Mouse (Mus musculus) liver, postnatal 0 days (tissue): ENCODE measurements around the gene Stra8. TPM values are rescaled to one million over a fixed set of nuclear protein-coding genes. Genes with fewer than 3 reads are reported as not detected.

ENCODE experiments used
- ATAC-seq: fragments of 200-750 bp; cut with Nextera tagmentation; 2 replicates; pipeline ENCODE4 v1.8.0; 2017; ENCODE audit warnings: mild to moderate bottlenecking, moderate library complexity
- DNase-seq: peaks from one replicate; pipeline ENCODE4 v3.0.0-alpha.2; 2016
- H3K27ac ChIP-seq: fragments of 300-500 bp; sonication (generic); 2 replicates; pipeline ENCODE4 v1.5.1; 2014; ENCODE audit warnings: antibody characterized with exemption, moderate library complexity, mild to moderate bottlenecking, low read depth
- H3K27me3 ChIP-seq: fragments of 300-500 bp; sonication (generic); 2 replicates; pipeline ENCODE4 v1.6.1; 2014; ENCODE audit warnings: low read length, control low read depth, mixed read lengths; ENCODE audit not compliant: insufficient read depth
- H3K36me3 ChIP-seq: fragments of 300-500 bp; sonication (generic); replicated peaks from 2 replicates; pipeline ENCODE4 v1.6.1; 2014; ENCODE audit warnings: mild to moderate bottlenecking, control low read depth, low read length, moderate library complexity, mixed read lengths; ENCODE audit not compliant: insufficient read depth
- H3K4me1 ChIP-seq: fragments of 300-500 bp; sonication (generic); 2 replicates; pipeline ENCODE4 v1.6.1; 2014; ENCODE audit warnings: antibody characterized with exemption, mild to moderate bottlenecking, control low read depth; ENCODE audit not compliant: insufficient read depth
- H3K4me2 ChIP-seq: fragments of 300-500 bp; sonication (generic); 2 replicates; pipeline ENCODE4 v1.6.1; 2014; ENCODE audit warnings: low read depth, mild to moderate bottlenecking, low read length, moderate library complexity, mixed read lengths
- H3K4me3 ChIP-seq: fragments of 300-500 bp; sonication (generic); 2 replicates; pipeline ENCODE4 v1.5.1; 2014; ENCODE audit warnings: low read depth, low read length
- H3K9ac ChIP-seq: fragments of 300-500 bp; sonication (generic); replicated peaks from 2 replicates; pipeline ENCODE4 v1.6.1; 2014; ENCODE audit warnings: mild to moderate bottlenecking, moderate library complexity
- H3K9me3 ChIP-seq: fragments of 300-500 bp; sonication (generic); 2 replicates; pipeline ENCODE4 v1.6.1; 2016; ENCODE audit warnings: mild to moderate bottlenecking, control low read depth, low read length, mixed read lengths
- CTCF ChIP-seq: sonication (generic); IDR thresholded peaks from 2 replicates; pipeline ENCODE4 v1.5.1; 2016; ENCODE audit warnings: antibody characterized with exemption, low read depth
- EP300 ChIP-seq: IDR thresholded peaks from 2 replicates; pipeline ENCODE4 v1.6.1; 2016; ENCODE audit warnings: antibody characterized with exemption, low read depth, mild to moderate bottlenecking
- WGBS: fragments of 180-500 bp; shearing (Covaris S2); extraction: QIAGEN DNeasy Blood & Tissue Kit; methylation state at CpG from one replicate; pipeline ENCODE4 v1.1.7; 2014; ENCODE audit not compliant: insufficient replicate concordance; 5-methylcytosine and 5-hydroxymethylcytosine counted together
- polyA plus RNA-seq: library from polyadenylated mRNA; unstranded; fragments of >200 nt; fragmentation: Nextera tagmentation; extraction: Ambion mirVana; gene quantifications from 2 replicates; pipeline ENCODE4 v1.2.1, GENCODE M21; 2015

Gene Stra8
- polyA plus RNA-seq, 1 experiment from 2014 or later = not detected

- DNase-seq = no peak
- no peaks in the 10 kb centered on the region for H3K27me3 ChIP-seq
- H3K9me3 ChIP-seq = no peaks in the 10 kb centered on the region
- H3K9ac ChIP-seq = no peak overlapping the region
- no peak for TF ChIP-seq CTCF
- no peak for TF ChIP-seq EP300
- ATAC-seq = no peak
- peaks cover 57% of the 10 kb centered on the region for H3K36me3 ChIP-seq
- no peak overlapping the region for H3K4me3 ChIP-seq
- peaks cover 47% of the 10 kb centered on the region for H3K4me1 ChIP-seq
- WGBS = 82% methylated on average over 4 of the region's 4 CpGs
- H3K4me2 ChIP-seq = peak overlapping the region; percentile 58
- H3K27ac ChIP-seq = peak overlapping the region; percentile 87
Observed at GRCm38 (mm10) chr6:34906661-34907060, 13.3 kb upstream of the Stra8 start.

- 24% methylated on average over 2 of the region's 2 CpGs for WGBS
- H3K27ac ChIP-seq = peak overlapping the region; percentile 87
- peaks cover 41% of the 10 kb centered on the region for H3K4me1 ChIP-seq
- 0 out of 2 replicates have a peak overlapping the region, but pooled peaks have one; percentile 28 for H3K9ac ChIP-seq
- no peak overlapping the region for H3K4me3 ChIP-seq
- DNase-seq = peak; percentile 64
- peak; percentile 68 for ATAC-seq
- no peaks in the 10 kb centered on the region for H3K9me3 ChIP-seq
- H3K4me2 ChIP-seq = peak overlapping the region; percentile 58
- TF ChIP-seq CTCF (no peak), EP300 (peak; percentile 75)
- H3K27me3 ChIP-seq = no peaks in the 10 kb centered on the region
- H3K36me3 ChIP-seq = peaks cover 52% of the 10 kb centered on the region
Observed at GRCm38 (mm10) chr6:34907121-34907614, 12.8 kb upstream of the Stra8 start.

- Histone ChIP-seq H3K4me3 (peak overlapping the region; percentile 3; the same call in 1 of the 2 replicates), H3K4me2 (peak overlapping the region; percentile 58), H3K9ac (0 out of 2 replicates have a peak overlapping the region, but pooled peaks have one; percentile 28), H3K4me1 (peaks cover 37% of the 10 kb centered on the region), H3K36me3 (peaks cover 47% of the 10 kb centered on the region), H3K9me3 (no peaks in the 10 kb centered on the region), H3K27ac (peak overlapping the region; percentile 87), H3K27me3 (no peaks in the 10 kb centered on the region)
- 71% methylated on average over 18 of the region's 18 CpGs for WGBS
- ATAC-seq = 0 out of 2 replicates have a peak, but pooled peaks have one; percentile 12
- TF ChIP-seq CTCF (no peak), EP300 (no peak)
- peak; percentile 37 for DNase-seq
Observed at GRCm38 (mm10) chr6:34907696-34908260, 12.2 kb upstream of the Stra8 start.

- H3K9me3 ChIP-seq = no peaks in the 10 kb centered on the region
- H3K4me1 ChIP-seq = peaks cover 34% of the 10 kb centered on the region
- no peak for TF ChIP-seq EP300
- no peak for TF ChIP-seq CTCF
- DNase-seq = no peak
- peak overlapping the region; percentile 75 for H3K4me2 ChIP-seq
- no peak for ATAC-seq
- H3K36me3 ChIP-seq = peaks cover 32% of the 10 kb centered on the region
- H3K27me3 ChIP-seq = no peaks in the 10 kb centered on the region
- peak overlapping the region; percentile 55 for H3K27ac ChIP-seq
- peak overlapping the region; percentile 71 for H3K9ac ChIP-seq
- WGBS = 44% methylated on average over 8 of the region's 8 CpGs
- H3K4me3 ChIP-seq = peak overlapping the region; percentile 68
Observed at GRCm38 (mm10) chr6:34909631-34910345, 10.2 kb upstream of the Stra8 start.

- WGBS = under 1% methylated on average over 61 of the region's 64 CpGs
- H3K9me3 ChIP-seq = no peaks in the 10 kb centered on the region
- peak within 1 kb of the TSS; percentile 75 for H3K4me2 ChIP-seq
- peak within 1 kb of the TSS; percentile 68 for H3K4me3 ChIP-seq
- peak within 1 kb of the TSS; percentile 55 for H3K27ac ChIP-seq
- TF ChIP-seq EP300 (no peak), CTCF (peak; percentile 49)
- no peaks in the 10 kb centered on the region for H3K27me3 ChIP-seq
- H3K36me3 ChIP-seq = peaks cover 24% of the 10 kb centered on the region
- H3K4me1 ChIP-seq = peaks cover 34% of the 10 kb centered on the region
- ATAC-seq (peak; percentile 89), DNase-seq (peak; percentile 99)
- H3K9ac ChIP-seq = peak within 1 kb of the TSS; percentile 71
Observed at GRCm38 (mm10) chr6:34910371-34911219, 9.4 kb upstream of the Stra8 start, which contains the start of gene Wdr91. TSS of gene Wdr91 (minus strand) at chr6:34910876.
